Mouse (Mus musculus) embryo, embryonic 11.5 days (tissue): Measurements from ENCODE around the gene Plin1.
A peak's percentile ranks its signal among the peaks of the same experiment; 100 is the strongest.

ENCODE experiments used
- DNase-seq: peaks from one replicate; pipeline ENCODE4 v3.0.0-alpha.2; 2012; ENCODE audit warnings: low read depth, low spot score

Gene Plin1

GRCm38 (mm10) chr7:79736511-79736910 is 3.8 kb upstream of the Plin1 start:
- DNase-seq = no peak

- no peak for DNase-seq
These were observed 1.9 kb upstream of the Plin1 start for GRCm38 (mm10) chr7:79734563-79734962.

GRCm38 (mm10) chr7:79731438-79731837 is 1.3 kb downstream of the Plin1 start:
- DNase-seq = no peak

- no peak for DNase-seq
These were observed 2.8 kb downstream of the Plin1 start for GRCm38 (mm10) chr7:79729743-79730370.

GRCm38 (mm10) chr7:79729169-79729568 is 3.5 kb downstream of the Plin1 start:
- DNase-seq = peak; percentile 57

- DNase-seq = peak; percentile 61
These were observed 4.5 kb downstream of the Plin1 start for GRCm38 (mm10) chr7:79728219-79728618.

GRCm38 (mm10) chr7:79727091-79727490 is 5.6 kb downstream of the Plin1 start:
- DNase-seq = no peak

GRCm38 (mm10) chr7:79721386-79721977 is 11.2 kb downstream of the Plin1 start:
- DNase-seq = no peak

- DNase-seq = peak; percentile 83
These were observed 17.3 kb downstream of the Plin1 start, which contains the start of gene Kif7 for GRCm38 (mm10) chr7:79715187-79715981. Kif7 (minus strand) TSS chr7:79715720.

- DNase-seq = no peak
These were observed 21.9 kb downstream of the Plin1 start for GRCm38 (mm10) chr7:79710831-79711230.

GRCm38 (mm10) chr7:79710130-79710607 is 22.5 kb downstream of the Plin1 start:
- peak; percentile 58 for DNase-seq

- no peak for DNase-seq
These were observed 27.5 kb downstream of the Plin1 start for GRCm38 (mm10) chr7:79705210-79705609.

- DNase-seq = no peak
These were observed 29.9 kb downstream of the Plin1 start for GRCm38 (mm10) chr7:79702755-79703154.

GRCm38 (mm10) chr7:79696495-79696894 is 36.2 kb downstream of the Plin1 start:
- no peak for DNase-seq

- DNase-seq = no peak
These were observed 52.5 kb downstream of the Plin1 start for GRCm38 (mm10) chr7:79680231-79680630.

GRCm38 (mm10) chr7:79679186-79679585 is 53.5 kb downstream of the Plin1 start:
- no peak for DNase-seq

GRCm38 (mm10) chr7:79670900-79671604 is 61.7 kb downstream of the Plin1 start:
- DNase-seq = no peak
